Mouse (Mus musculus): Measurements from ENCODE around the gene Cdc37. TPM values are rescaled to one million over a fixed set of nuclear protein-coding genes. Genes with fewer than 3 reads are reported as not detected.

The Cdc37 gene
- polyA plus RNA-seq, 1 experiment from 2014 or later, result 84.1 TPM

GRCm38 (mm10) chr9:21102076-21102475, 47.7 kb downstream of the Cdc37 start:
- ATAC-seq (no peak), DNase-seq (no peak)
- TF ChIP-seq EP300 (IDR thresholded peaks at IDR 0.05; ENCODE audit: low read depth) (no peak), CTCF (IDR thresholded peaks at IDR 0.05; ENCODE audit: low read depth) (no peak)
- no peak overlapping the region for H3K4me2 ChIP-seq (ENCODE audit: low read depth, low read length)
- H3K9ac ChIP-seq (replicated peaks), result no peak overlapping the region
- H3K4me3 ChIP-seq (ENCODE audit: low read depth, low read length), result no peak overlapping the region
- H3K4me1 ChIP-seq (ENCODE audit: insufficient read depth), result peaks cover 8% of the 10 kb centered on the region; the same call in 1 of the 2 replicates
- 0 out of 2 replicates have a peak, but pooled peaks cover 5% of the 10 kb centered on the region for H3K36me3 ChIP-seq (replicated peaks; ENCODE audit: insufficient read depth, low read length)
- WGBS (ENCODE audit: insufficient replicate concordance), result 78% methylated on average over 2 of the region's 2 CpGs
- H3K9me3 ChIP-seq (ENCODE audit: low read length), result no peaks in the 10 kb centered on the region
- no peak overlapping the region for H3K27ac ChIP-seq (ENCODE audit: low read depth)
- H3K27me3 ChIP-seq (ENCODE audit: insufficient read depth, low read length), result no peaks in the 10 kb centered on the region

DNA sequence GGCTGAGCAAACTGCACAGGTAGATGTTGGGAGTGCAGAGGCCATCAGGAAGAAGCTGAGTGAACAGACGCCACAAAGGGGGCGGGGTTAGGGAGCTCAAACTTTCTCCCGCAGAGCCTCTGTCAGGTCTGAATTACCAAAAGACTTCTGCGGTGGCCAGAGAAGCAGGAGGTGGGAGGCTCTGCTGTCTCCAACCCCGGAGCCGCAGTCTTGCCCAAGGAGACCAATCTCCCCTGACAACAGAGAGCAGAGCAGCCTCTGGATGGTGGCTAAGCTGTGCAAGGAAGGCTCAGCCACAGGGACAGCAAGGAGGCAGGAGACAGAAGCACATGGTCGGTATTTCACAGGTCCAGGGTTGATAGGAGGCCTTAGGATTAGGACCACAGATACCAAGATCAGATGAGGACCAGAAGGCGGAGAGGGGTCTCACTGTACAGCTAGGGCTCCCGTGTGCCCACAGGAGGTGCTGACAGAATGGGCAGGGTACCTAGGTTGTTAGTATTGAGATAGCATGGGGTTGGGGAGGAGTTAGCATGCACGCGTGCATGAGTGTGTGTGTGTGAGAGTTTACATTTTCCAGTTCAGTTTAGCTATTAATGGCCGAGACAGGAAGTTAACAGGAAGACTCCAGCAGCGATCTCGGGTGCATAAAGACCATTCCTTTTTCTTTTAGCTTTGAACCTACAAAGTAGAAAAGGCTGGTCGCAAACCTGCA, 49.2 kb downstream of the Cdc37 start:
- ATAC-seq, result no peak
- Histone ChIP-seq H3K4me1 (ENCODE audit: insufficient read depth) (peaks cover 8% of the 10 kb centered on the region; the same call in 1 of the 2 replicates), H3K4me2 (ENCODE audit: low read depth, low read length) (peak overlapping the region; percentile 39; the same call in 1 of the 2 replicates), H3K9ac (replicated peaks) (peak overlapping the region; percentile 32; the same call in 1 of the 2 replicates), H3K9me3 (ENCODE audit: low read length) (no peaks in the 10 kb centered on the region), H3K4me3 (ENCODE audit: low read depth, low read length) (no peak overlapping the region), H3K27me3 (ENCODE audit: insufficient read depth, low read length) (no peaks in the 10 kb centered on the region), H3K36me3 (replicated peaks; ENCODE audit: insufficient read depth, low read length) (0 out of 2 replicates have a peak, but pooled peaks cover 5% of the 10 kb centered on the region), H3K27ac (ENCODE audit: low read depth) (no peak overlapping the region)
- TF ChIP-seq EP300 (IDR thresholded peaks at IDR 0.05; ENCODE audit: low read depth), result no peak
- TF ChIP-seq CTCF (IDR thresholded peaks at IDR 0.05; ENCODE audit: low read depth), result no peak
- no peak for DNase-seq
- 23% methylated on average over 15 of the region's 15 CpGs for WGBS (ENCODE audit: insufficient replicate concordance)

GRCm38 (mm10) chr9:21097793-21098192, 52.0 kb downstream of the Cdc37 start:
- DNase-seq (no peak), ATAC-seq (peak; percentile 66; the same call in 1 of the 2 replicates)
- Histone ChIP-seq H3K4me3 (ENCODE audit: low read depth, low read length) (no peak overlapping the region), H3K36me3 (replicated peaks; ENCODE audit: insufficient read depth, low read length) (no peaks in the 10 kb centered on the region), H3K4me2 (ENCODE audit: low read depth, low read length) (no peak overlapping the region), H3K9me3 (ENCODE audit: low read length) (no peaks in the 10 kb centered on the region), H3K9ac (replicated peaks) (no peak overlapping the region), H3K27ac (ENCODE audit: low read depth) (no peak overlapping the region), H3K27me3 (ENCODE audit: insufficient read depth, low read length) (no peaks in the 10 kb centered on the region), H3K4me1 (ENCODE audit: insufficient read depth) (peaks cover 6% of the 10 kb centered on the region; the same call in 1 of the 2 replicates)
- 55% methylated on average over 8 of the region's 8 CpGs for WGBS (ENCODE audit: insufficient replicate concordance)
- TF ChIP-seq EP300 (IDR thresholded peaks at IDR 0.05; ENCODE audit: low read depth), result no peak
- no peak for TF ChIP-seq CTCF (IDR thresholded peaks at IDR 0.05; ENCODE audit: low read depth)

DNA sequence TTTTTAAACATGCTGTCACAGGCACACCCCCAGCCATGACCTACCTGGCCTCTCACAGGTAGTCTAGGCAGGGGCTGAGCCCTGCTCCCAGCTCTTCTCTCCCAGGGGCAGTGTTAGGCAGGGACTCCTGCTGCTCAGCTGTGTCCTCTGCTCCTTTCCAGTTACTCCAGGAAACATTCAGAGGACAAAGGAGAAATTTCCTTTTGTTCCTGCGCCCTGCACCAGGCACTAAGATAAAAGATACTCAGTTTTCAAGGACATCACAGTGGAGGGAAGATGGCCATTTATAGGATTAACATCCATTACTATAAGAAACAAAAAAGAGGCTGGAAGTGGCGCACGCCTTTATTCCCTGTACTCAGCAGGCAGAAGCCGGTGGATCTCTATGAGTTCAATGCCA, 53.8 kb downstream of the Cdc37 start:
- Histone ChIP-seq H3K9ac (replicated peaks) (no peak overlapping the region), H3K27me3 (ENCODE audit: insufficient read depth, low read length) (no peaks in the 10 kb centered on the region), H3K9me3 (ENCODE audit: low read length) (no peaks in the 10 kb centered on the region), H3K4me2 (ENCODE audit: low read depth, low read length) (no peak overlapping the region), H3K36me3 (replicated peaks; ENCODE audit: insufficient read depth, low read length) (no peaks in the 10 kb centered on the region), H3K27ac (ENCODE audit: low read depth) (no peak overlapping the region), H3K4me3 (ENCODE audit: low read depth, low read length) (no peak overlapping the region), H3K4me1 (ENCODE audit: insufficient read depth) (peaks cover 14% of the 10 kb centered on the region)
- TF ChIP-seq EP300 (IDR thresholded peaks at IDR 0.05; ENCODE audit: low read depth), result no peak
- TF ChIP-seq CTCF (IDR thresholded peaks at IDR 0.05; ENCODE audit: low read depth), result no peak
- WGBS (ENCODE audit: insufficient replicate concordance), result 86% methylated on average over 4 of the region's 4 CpGs
- ATAC-seq (no peak), DNase-seq (no peak)

GRCm38 (mm10) chr9:21093423-21093822, 56.4 kb downstream of the Cdc37 start:
- H3K9me3 ChIP-seq (ENCODE audit: low read length), result no peaks in the 10 kb centered on the region
- ATAC-seq (no peak), DNase-seq (no peak)
- H3K9ac ChIP-seq (replicated peaks), result no peak overlapping the region
- peaks cover 16% of the 10 kb centered on the region for H3K4me1 ChIP-seq (ENCODE audit: insufficient read depth)
- 90% methylated on average over 9 of the region's 9 CpGs for WGBS (ENCODE audit: insufficient replicate concordance)
- no peak for TF ChIP-seq CTCF (IDR thresholded peaks at IDR 0.05; ENCODE audit: low read depth)
- no peak for TF ChIP-seq EP300 (IDR thresholded peaks at IDR 0.05; ENCODE audit: low read depth)
- H3K27me3 ChIP-seq (ENCODE audit: insufficient read depth, low read length), result no peaks in the 10 kb centered on the region
- peaks cover 20% of the 10 kb centered on the region for H3K36me3 ChIP-seq (replicated peaks; ENCODE audit: insufficient read depth, low read length)
- no peak overlapping the region for H3K4me3 ChIP-seq (ENCODE audit: low read depth, low read length)
- H3K4me2 ChIP-seq (ENCODE audit: low read depth, low read length), result no peak overlapping the region
- H3K27ac ChIP-seq (ENCODE audit: low read depth), result no peak overlapping the region

GRCm38 (mm10) chr9:21091707-21092320, 58.0 kb downstream of the Cdc37 start, which contains the start of the genes Gm38431 and Raver1:
Gm38431 (minus strand) TSS chr9:21091997.
Raver1 (minus strand) TSS chr9:21092008.
- peaks cover 33% of the 10 kb centered on the region for H3K36me3 ChIP-seq (replicated peaks; ENCODE audit: insufficient read depth, low read length)
- no peak for TF ChIP-seq CTCF (IDR thresholded peaks at IDR 0.05; ENCODE audit: low read depth)
- no peak; the same call in 1 of the 2 replicates for TF ChIP-seq EP300 (IDR thresholded peaks at IDR 0.05; ENCODE audit: low read depth)
- ATAC-seq (peak; percentile 99), DNase-seq (peak; percentile 99)
- peak within 1 kb of the TSS; percentile 92 for H3K4me2 ChIP-seq (ENCODE audit: low read depth, low read length)
- H3K4me3 ChIP-seq (ENCODE audit: low read depth, low read length), result peak within 1 kb of the TSS; percentile 75
- H3K4me1 ChIP-seq (ENCODE audit: insufficient read depth), result peaks cover 16% of the 10 kb centered on the region
- peak within 1 kb of the TSS; percentile 91 for H3K27ac ChIP-seq (ENCODE audit: low read depth)
- peak within 1 kb of the TSS; percentile 80 for H3K9ac ChIP-seq (replicated peaks)
- no peaks in the 10 kb centered on the region for H3K27me3 ChIP-seq (ENCODE audit: insufficient read depth, low read length)
- WGBS (ENCODE audit: insufficient replicate concordance), result under 1% methylated on average over 54 of the region's 54 CpGs
- H3K9me3 ChIP-seq (ENCODE audit: low read length), result no peaks in the 10 kb centered on the region
